Mouse (Mus musculus) midbrain, embryonic 10.5 days (tissue): ENCODE measurements around the gene Ppp1r3c. TPM values are rescaled to one million over a fixed set of nuclear protein-coding genes. Genes with fewer than 3 reads are reported as not detected.
A peak's percentile ranks its signal among the peaks of the same experiment; 100 is the strongest.

Source experiments
- DNase-seq: peaks from one replicate; pipeline ENCODE4 v3.0.0-alpha.2; 2017; ENCODE audit warnings: low spot score
- H3K27ac ChIP-seq: fragments of 300-500 bp; sonication (generic); replicated peaks from 2 replicates; pipeline ENCODE4 v1.5.1; 2016; ENCODE audit warnings: mild to moderate bottlenecking
- H3K27me3 ChIP-seq: fragments of 300-500 bp; sonication (generic); 2 replicates; pipeline ENCODE4 v1.6.1; 2016; ENCODE audit warnings: low read depth, mild to moderate bottlenecking; ENCODE audit not compliant: poor library complexity, severe bottlenecking
- H3K36me3 ChIP-seq: fragments of 300-500 bp; sonication (generic); 2 replicates; pipeline ENCODE4 v1.6.1; 2016; ENCODE audit warnings: mild to moderate bottlenecking, moderate library complexity
- H3K4me1 ChIP-seq: fragments of 300-500 bp; sonication (generic); 2 replicates; pipeline ENCODE4 v1.6.1; 2016
- H3K4me3 ChIP-seq: fragments of 300-500 bp; sonication (generic); 2 replicates; pipeline ENCODE4 v1.5.1; 2016; ENCODE audit warnings: mild to moderate bottlenecking, moderate library complexity
- H3K9me3 ChIP-seq: fragments of 300-500 bp; sonication (generic); replicated peaks from 2 replicates; pipeline ENCODE4 v1.6.1; 2016; ENCODE audit warnings: mild to moderate bottlenecking
- WGBS: fragments of 180-500 bp; shearing (Covaris S2); methylation state at CpG from one replicate; pipeline ENCODE4 v1.1.7; 2016; 5-methylcytosine and 5-hydroxymethylcytosine counted together
- polyA plus RNA-seq: library from polyadenylated mRNA; unstranded; fragments of >200 nt; fragmentation: Nextera tagmentation; extraction: Ambion mirVana; gene quantifications from 2 replicates; pipeline ENCODE4 v1.2.1, GENCODE M21; 2016

Gene Ppp1r3c
- polyA plus RNA-seq, 1 experiment from 2014 or later: 2.0 TPM

DNA sequence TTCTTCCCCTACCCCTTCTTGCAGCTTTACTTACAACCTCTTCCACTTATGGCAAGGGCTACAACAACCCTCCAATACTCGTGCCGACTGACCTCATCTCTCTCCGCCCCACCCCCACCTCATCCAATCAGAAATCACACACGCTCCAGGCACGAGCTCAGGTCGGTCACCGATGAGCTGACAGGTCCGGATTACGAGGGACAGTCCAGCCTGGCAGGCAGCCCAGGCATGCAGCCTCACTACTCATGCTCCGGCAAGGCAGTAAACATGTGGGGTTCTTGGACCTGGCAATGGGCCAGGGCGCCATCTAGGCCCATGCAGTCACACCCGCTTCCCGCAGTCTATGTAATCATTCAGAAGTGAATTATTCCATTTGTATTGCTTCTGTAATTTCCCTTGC, 23.4 kb downstream of the Ppp1r3c start:
- Histone ChIP-seq H3K4me3 (no peak overlapping the region), H3K36me3 (no peaks in the 10 kb centered on the region), H3K4me1 (no peaks in the 10 kb centered on the region), H3K27ac (no peak overlapping the region), H3K27me3 (no peaks in the 10 kb centered on the region), H3K9me3 (peaks cover 2% of the 10 kb centered on the region; the same call in 1 of the 2 replicates)
- DNase-seq: no peak
- WGBS: 85% methylated on average over 13 of the region's 13 CpGs

DNA sequence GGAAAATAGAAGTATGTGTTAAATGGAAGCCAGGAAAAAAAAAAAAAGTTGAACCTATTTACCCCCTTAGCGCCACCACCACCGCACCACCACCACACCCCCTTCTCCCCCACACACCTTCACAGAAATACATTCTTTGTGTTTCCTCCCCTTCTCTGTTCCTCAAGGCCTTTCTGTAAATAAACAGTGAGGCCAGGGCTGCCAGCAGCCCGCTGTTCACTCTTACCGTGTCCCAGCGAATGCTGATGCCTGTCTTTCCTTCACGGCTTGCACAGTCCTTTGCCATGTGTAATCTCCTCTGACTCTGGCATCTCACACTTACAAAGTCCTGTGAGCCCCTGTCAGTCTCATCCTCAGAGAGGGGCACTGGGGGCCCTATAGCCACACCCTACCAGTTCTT, 30.3 kb downstream of the Ppp1r3c start:
- DNase-seq: no peak
- WGBS: 71% methylated on average over 6 of the region's 6 CpGs
- H3K4me1 ChIP-seq: no peaks in the 10 kb centered on the region
- peaks cover 7% of the 10 kb centered on the region; the same call in 1 of the 2 replicates for H3K9me3 ChIP-seq
- no peaks in the 10 kb centered on the region for H3K27me3 ChIP-seq
- no peaks in the 10 kb centered on the region for H3K36me3 ChIP-seq
- no peak overlapping the region for H3K27ac ChIP-seq
- no peak overlapping the region for H3K4me3 ChIP-seq

DNA sequence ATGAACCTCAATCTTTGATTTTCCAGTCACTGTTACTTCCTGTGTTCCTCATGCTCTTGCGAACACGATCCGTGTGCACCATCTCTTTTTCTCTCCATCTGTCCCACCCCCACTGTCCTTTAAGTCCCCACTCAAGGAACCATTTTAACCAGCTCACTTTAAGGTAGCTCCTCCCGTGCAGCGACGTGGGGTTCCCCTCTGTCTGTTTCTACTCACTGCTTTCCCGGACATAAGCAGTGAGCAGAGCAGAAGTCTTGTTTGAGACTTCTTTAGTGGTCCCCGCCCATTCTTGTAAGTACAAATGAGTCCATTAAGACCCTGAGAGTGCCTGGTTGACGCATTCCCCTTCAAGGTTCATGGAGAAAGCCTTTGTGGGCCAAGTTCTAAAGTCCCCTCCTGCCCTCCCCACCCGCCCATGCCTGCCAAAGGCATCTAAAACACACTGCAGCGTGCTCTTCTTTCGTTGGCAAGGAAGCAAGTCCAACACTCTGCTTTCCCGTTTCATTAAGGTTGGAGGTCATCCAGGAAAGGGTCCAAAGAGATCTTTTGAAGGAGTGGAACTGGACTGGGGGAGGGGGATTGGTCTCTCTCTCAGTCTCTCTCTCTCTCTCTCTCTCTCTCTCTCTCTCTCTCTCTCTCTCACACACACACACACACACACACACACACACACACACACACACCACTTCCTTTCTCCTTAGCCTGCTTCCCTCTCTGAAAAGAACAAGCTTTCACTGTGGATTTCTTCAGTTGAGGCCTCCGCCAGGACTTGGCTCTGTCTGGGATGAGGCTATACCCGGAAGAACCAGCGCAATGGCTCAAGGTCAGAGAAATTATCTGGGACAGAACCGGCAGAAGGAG, 30.9 kb downstream of the Ppp1r3c start:
- Histone ChIP-seq H3K27me3 (no peaks in the 10 kb centered on the region), H3K9me3 (peaks cover 7% of the 10 kb centered on the region; the same call in 1 of the 2 replicates), H3K4me3 (no peak overlapping the region), H3K36me3 (no peaks in the 10 kb centered on the region), H3K4me1 (no peaks in the 10 kb centered on the region), H3K27ac (no peak overlapping the region)
- no peak for DNase-seq
- WGBS: 84% methylated on average over 17 of the region's 17 CpGs

DNA sequence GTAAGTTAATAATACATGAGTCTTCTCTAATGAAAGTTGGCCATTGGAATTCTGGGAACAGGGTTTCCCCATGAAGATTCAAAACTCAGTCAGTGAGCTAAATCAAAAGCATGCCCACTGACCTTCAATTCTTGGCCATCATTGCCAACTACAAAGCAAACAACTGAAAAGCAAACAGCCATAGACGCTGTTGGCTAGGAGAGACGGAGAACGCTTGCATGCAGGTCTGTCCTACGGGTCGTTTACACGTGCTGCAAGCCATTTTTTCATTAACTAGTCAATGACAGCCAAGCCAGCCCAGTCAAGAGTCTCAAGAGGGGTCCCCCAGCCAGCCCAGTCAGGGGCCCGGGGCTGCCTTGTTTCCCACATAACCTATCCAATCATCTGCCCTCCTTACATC, 31.7 kb downstream of the Ppp1r3c start:
- H3K4me1 ChIP-seq: no peaks in the 10 kb centered on the region
- 84% methylated on average over 7 of the region's 7 CpGs for WGBS
- H3K27me3 ChIP-seq: no peaks in the 10 kb centered on the region
- H3K4me3 ChIP-seq: no peak overlapping the region
- no peak overlapping the region for H3K27ac ChIP-seq
- no peak for DNase-seq
- H3K36me3 ChIP-seq: no peaks in the 10 kb centered on the region
- H3K9me3 ChIP-seq: peaks cover 7% of the 10 kb centered on the region; the same call in 1 of the 2 replicates

DNA sequence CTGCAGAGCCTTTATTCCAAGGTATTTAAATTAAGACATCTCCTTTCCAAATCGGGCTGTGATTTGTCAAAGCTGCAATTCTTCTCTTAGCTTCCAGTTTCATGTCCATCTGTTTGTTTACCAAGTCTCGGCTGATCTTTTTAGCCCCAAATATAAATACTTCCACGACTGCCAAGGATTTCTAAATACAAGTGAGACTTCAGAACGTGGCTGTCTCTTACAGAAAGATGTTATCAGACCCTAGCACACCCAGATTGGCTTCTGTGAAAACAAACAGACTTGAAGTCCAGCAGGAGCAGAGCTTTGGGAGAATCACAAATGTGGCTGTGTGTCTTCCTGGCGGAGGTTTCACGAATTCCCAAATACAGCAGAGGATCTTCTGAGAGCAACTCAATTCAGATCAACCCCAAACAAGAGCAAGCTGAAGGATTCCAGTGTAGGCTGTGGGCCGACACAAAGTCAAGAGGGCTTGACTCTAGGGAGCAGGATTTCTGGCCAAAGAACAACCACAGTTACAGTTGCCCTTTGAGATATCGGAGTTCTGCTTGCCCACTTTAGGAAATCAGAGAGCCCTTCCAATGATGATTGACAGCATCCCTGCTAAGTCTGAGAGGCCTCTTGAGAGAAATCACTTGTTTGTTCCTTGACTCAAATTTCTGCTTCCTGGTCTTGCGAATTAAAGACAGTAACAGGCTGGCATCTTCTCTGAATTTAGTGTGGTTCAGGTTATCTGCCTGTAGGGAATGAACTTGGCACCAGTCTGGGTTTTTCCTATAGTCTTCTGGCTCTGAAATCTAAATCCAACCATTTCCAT, 34.4 kb downstream of the Ppp1r3c start:
- peaks cover 4% of the 10 kb centered on the region; the same call in 1 of the 2 replicates for H3K9me3 ChIP-seq
- H3K27me3 ChIP-seq: no peaks in the 10 kb centered on the region
- no peaks in the 10 kb centered on the region for H3K4me1 ChIP-seq
- DNase-seq: no peak
- no peak overlapping the region for H3K4me3 ChIP-seq
- 70% methylated on average over 9 of the region's 9 CpGs for WGBS
- H3K27ac ChIP-seq: no peak overlapping the region
- no peaks in the 10 kb centered on the region for H3K36me3 ChIP-seq

DNA sequence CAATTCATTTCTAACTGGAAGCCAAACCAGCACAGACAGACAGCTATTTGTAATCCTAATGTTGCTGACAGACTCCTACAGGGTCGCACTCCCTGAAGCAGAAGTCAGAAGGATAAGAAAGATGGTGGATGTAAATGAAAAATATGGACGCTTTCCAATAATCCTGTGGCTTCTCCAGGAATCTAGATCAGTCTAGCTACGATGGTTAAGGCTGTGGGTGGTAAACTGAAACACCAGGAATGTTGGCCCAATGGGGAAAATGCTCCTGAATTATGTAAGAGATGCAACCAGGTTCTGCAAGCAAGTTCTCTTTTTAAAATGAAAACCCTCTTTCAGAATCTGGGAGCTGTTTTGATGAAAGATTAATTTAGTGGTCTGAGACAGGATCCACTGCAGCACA, 35.1 kb downstream of the Ppp1r3c start:
- no peak overlapping the region for H3K27ac ChIP-seq
- 80% methylated on average over 3 of the region's 3 CpGs for WGBS
- no peaks in the 10 kb centered on the region for H3K36me3 ChIP-seq
- peaks cover 4% of the 10 kb centered on the region; the same call in 1 of the 2 replicates for H3K4me1 ChIP-seq
- no peaks in the 10 kb centered on the region for H3K27me3 ChIP-seq
- no peak overlapping the region for H3K4me3 ChIP-seq
- no peak for DNase-seq
- H3K9me3 ChIP-seq: peaks cover 4% of the 10 kb centered on the region; the same call in 1 of the 2 replicates

DNA sequence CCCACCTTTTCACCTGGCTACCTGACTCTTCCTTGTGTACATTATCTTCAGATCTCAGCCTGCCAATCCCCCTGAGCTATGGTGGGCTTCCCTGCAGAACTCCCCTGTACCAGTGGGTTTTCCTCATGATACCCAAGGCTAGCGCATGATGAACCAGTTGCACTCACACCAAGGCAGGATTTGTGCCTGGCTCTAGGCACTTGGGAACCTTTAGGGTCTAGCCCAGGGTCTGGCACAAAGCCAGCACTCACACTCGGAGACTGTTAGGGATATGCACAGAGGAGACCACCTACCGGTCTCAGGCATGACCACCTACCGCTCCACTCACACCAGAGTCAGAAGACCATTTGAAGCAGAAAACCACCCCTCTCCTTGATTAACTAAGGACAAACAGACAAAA, 35.5 kb downstream of the Ppp1r3c start:
- peaks cover 4% of the 10 kb centered on the region; the same call in 1 of the 2 replicates for H3K9me3 ChIP-seq
- 79% methylated on average over 4 of the region's 4 CpGs for WGBS
- H3K27me3 ChIP-seq: no peaks in the 10 kb centered on the region
- DNase-seq: no peak
- no peak overlapping the region for H3K4me3 ChIP-seq
- H3K4me1 ChIP-seq: peaks cover 4% of the 10 kb centered on the region; the same call in 1 of the 2 replicates
- no peaks in the 10 kb centered on the region for H3K36me3 ChIP-seq
- H3K27ac ChIP-seq: no peak overlapping the region

DNA sequence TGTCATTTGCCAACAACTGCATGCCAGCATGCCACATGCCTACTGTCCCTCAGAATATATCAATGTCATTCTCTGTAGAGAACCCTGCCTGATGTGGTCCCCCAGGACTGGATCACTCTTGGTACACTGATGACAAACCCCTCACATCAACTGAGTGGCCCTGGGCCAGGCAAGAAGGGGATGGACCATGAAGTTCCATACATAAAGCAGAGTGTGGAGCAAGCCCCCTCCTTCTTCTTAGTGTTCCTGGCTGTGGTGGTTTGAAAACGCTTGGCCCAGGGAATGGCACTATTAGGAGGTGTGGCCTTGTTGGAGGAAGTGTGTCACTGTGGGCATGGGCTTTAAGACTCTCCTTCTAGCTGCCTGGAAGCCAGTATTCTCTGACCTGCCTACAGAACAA, 37.3 kb downstream of the Ppp1r3c start:
- 95% methylated on average over 1 of the region's 1 CpGs for WGBS
- no peak overlapping the region for H3K27ac ChIP-seq
- peaks cover 4% of the 10 kb centered on the region; the same call in 1 of the 2 replicates for H3K4me1 ChIP-seq
- no peak overlapping the region for H3K4me3 ChIP-seq
- no peaks in the 10 kb centered on the region for H3K36me3 ChIP-seq
- no peaks in the 10 kb centered on the region for H3K27me3 ChIP-seq
- DNase-seq: no peak
- H3K9me3 ChIP-seq: peaks cover 2% of the 10 kb centered on the region; the same call in 1 of the 2 replicates

DNA sequence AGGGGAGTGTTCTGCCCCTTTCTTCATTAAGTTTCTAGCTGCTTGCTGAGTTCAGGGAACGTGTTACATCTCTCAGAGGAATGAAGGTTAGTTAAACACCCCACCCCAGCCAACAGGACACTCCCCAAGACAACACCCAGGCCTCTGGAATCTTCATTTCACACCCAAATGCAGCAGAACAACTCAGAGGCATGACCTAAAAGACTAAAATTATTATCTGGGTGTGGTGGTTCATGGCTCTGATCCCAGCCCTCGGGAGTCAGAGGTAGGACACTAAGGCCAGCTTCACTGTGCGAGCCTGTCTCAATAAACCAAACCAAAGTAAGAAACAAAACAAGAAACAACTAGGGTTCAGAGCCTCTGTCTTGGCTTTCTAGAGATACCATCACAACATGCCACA, 38.3 kb downstream of the Ppp1r3c start:
- Histone ChIP-seq H3K27ac (no peak overlapping the region), H3K4me1 (peaks cover 4% of the 10 kb centered on the region; the same call in 1 of the 2 replicates), H3K9me3 (no peaks in the 10 kb centered on the region; the same call in 1 of the 2 replicates), H3K36me3 (no peaks in the 10 kb centered on the region), H3K4me3 (no peak overlapping the region), H3K27me3 (no peaks in the 10 kb centered on the region)
- no peak for DNase-seq
- 86% methylated on average over 3 of the region's 3 CpGs for WGBS

DNA sequence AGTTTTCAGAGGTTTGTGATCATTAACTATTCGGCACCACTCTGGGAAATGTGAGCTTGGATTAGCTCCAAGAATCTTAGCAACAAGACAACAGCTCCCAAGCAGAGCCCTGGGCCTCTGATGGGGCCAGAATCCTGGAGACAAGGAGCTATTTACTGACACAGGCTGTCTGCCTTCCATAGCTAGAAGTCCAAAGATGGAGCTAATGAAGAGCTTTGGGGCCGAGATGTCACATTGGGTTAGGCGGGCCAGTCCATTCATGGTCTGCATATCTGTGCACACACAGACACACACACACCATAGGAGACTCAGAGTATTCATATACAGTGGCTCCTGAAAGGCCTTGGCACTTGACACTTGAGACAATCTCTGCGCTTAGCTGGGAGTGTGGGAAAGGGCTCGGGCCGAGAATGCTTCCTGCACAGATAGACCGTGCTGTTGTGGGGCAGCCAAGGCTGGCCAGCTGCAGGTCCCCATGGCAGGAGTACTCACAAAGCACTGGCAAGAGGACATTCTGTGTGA, 39.8 kb downstream of the Ppp1r3c start:
- WGBS: 81% methylated on average over 7 of the region's 7 CpGs
- Histone ChIP-seq H3K4me1 (peaks cover 4% of the 10 kb centered on the region; the same call in 1 of the 2 replicates), H3K9me3 (no peaks in the 10 kb centered on the region; the same call in 1 of the 2 replicates), H3K36me3 (no peaks in the 10 kb centered on the region), H3K27me3 (no peaks in the 10 kb centered on the region), H3K27ac (peak overlapping the region; percentile 33; the same call in 1 of the 2 replicates), H3K4me3 (no peak overlapping the region)
- DNase-seq: no peak

DNA sequence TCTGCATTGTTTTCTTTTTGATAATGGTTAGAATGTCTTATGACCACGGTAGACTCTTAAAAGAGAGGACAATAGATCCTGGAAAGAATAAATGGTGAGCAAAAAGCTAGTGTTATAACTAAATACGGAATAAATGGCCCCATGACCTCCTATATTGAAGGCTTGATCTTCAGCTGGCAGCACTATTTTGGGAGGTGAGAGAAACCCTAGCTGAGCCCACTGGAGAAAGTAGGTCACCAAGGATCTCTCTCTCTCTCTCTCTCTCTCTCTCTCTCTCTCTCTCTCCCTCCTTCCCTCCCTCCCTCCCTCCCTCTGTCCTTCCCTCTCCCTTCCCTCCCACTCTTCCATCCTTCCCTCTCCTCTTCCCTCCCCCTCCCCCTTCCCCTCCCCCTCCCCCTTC, 42.9 kb downstream of the Ppp1r3c start:
- peaks cover 9% of the 10 kb centered on the region for H3K4me1 ChIP-seq
- H3K36me3 ChIP-seq: no peaks in the 10 kb centered on the region
- no peaks in the 10 kb centered on the region for H3K27me3 ChIP-seq
- H3K4me3 ChIP-seq: no peak overlapping the region
- H3K27ac ChIP-seq: no peak overlapping the region
- no peaks in the 10 kb centered on the region for H3K9me3 ChIP-seq
- 78% methylated on average over 2 of the region's 2 CpGs for WGBS
- DNase-seq: no peak

DNA sequence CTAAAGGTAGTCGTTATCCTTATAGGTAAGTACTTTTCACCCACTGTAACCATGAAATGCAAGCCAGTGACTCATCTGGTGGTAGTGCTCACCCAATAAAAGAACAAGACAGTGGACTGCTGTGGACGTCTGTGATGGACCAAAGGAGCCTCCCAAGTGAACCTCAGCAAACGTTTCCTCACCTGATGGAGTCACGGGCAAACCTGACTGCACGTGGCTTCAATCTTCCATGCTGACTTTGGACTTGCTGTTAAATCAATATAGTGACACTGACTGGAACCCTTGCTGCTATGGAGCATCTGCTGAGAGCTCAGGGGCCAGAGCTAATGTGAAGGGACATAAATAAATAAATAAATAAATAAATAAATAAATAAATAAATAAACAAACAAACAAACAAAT, 44.5 kb downstream of the Ppp1r3c start:
- Histone ChIP-seq H3K27ac (no peak overlapping the region), H3K36me3 (no peaks in the 10 kb centered on the region), H3K9me3 (no peaks in the 10 kb centered on the region), H3K27me3 (no peaks in the 10 kb centered on the region), H3K4me1 (peaks cover 9% of the 10 kb centered on the region), H3K4me3 (no peak overlapping the region)
- no peak for DNase-seq
- 85% methylated on average over 5 of the region's 5 CpGs for WGBS
